Mouse (Mus musculus) 416B (cell line): ENCODE data around the gene Rhox4f.
"Not testable (repeated sequence)": the region's sequence is repeated elsewhere in the genome, so short reads cannot be mapped to it uniquely, and the experiment has no call there.

Experiments used
- DNase-seq: peaks from one replicate; pipeline ENCODE4 v3.0.0; 2011; ENCODE audit warnings: low read depth

The Rhox4f gene

GRCm38 (mm10) chrX:37607604-37608003 lies at the start of gene Rhox4f:
Gene Rhox4f, minus strand, starts transcription at chrX:37607704.
- DNase-seq = not testable (repeated sequence)

GRCm38 (mm10) chrX:37651227-37651626 lies 43.7 kb upstream of the Rhox4f start, which contains the start of gene Rhox4g:
Gene Rhox4g, minus strand, starts transcription at chrX:37651327.
- not testable (repeated sequence) for DNase-seq

GRCm38 (mm10) chrX:37643370-37643769 lies 35.9 kb upstream of the Rhox4f start, which contains the start of gene Rhox2g:
Gene Rhox2g, minus strand, starts transcription at chrX:37643470.
- not testable (repeated sequence) for DNase-seq

GRCm38 (mm10) chrX:37628512-37628911 lies 21.0 kb upstream of the Rhox4f start, which contains the start of gene Rhox3g:
Gene Rhox3g, minus strand, starts transcription at chrX:37628612.
- DNase-seq = not testable (repeated sequence)

- not testable (repeated sequence) for DNase-seq
Measured at GRCm38 (mm10) chrX:37580692-37581091, 26.8 kb downstream of the Rhox4f start, which contains the start of gene Rhox3f. Gene Rhox3f, plus strand, starts transcription at chrX:37580992.

- peak; percentile 7 for DNase-seq
Measured at GRCm38 (mm10) chrX:37572638-37573037, 34.9 kb downstream of the Rhox4f start.

- not testable (repeated sequence) for DNase-seq
Measured at GRCm38 (mm10) chrX:37571105-37571504, 36.4 kb downstream of the Rhox4f start, which contains the start of gene Rhox2f. Gene Rhox2f, plus strand, starts transcription at chrX:37571405.

- not testable (repeated sequence) for DNase-seq
Measured at GRCm38 (mm10) chrX:37557112-37557511, 50.4 kb downstream of the Rhox4f start, which contains the start of gene Rhox4e. Gene Rhox4e, plus strand, starts transcription at chrX:37557412.
